Mouse (Mus musculus) lung, postnatal 4 days (tissue): ENCODE results near the gene Tex21.
"Not testable (repeated sequence)": the region's sequence is repeated elsewhere in the genome, so short reads cannot be mapped to it uniquely, and the experiment has no call there.

Source experiments
- DNase-seq, 2 experiments: peaks; one replicate each; pipeline ENCODE4 v3.0.0; 2021

Tex21 gene

GRCm38 (mm10) chr12:76256114-76256843 lies 9.7 kb upstream of the Tex21 start:
- DNase-seq = peak in 1 of 2 experiments; percentile 15

DNA sequence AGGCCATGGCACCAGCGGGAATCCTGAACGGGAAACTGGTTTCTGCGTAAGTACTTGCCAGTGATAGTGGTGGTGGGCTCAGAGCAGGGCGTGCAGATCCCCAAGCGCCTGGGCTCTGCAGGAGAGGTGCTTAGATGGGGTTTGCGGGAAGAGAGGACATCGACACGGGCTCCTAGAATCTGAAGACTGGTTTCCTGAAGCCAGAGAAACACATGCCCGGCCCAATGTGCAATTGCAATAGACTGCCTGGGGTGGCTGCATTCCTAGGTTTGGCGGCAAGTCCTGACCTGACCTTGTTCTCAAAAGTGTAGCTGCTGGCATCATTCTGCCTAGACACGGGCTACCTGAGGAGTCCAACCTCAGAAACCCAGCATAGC lies 8.9 kb upstream of the Tex21 start:
- DNase-seq = peak in 1 of 2 experiments; percentile 35

DNA sequence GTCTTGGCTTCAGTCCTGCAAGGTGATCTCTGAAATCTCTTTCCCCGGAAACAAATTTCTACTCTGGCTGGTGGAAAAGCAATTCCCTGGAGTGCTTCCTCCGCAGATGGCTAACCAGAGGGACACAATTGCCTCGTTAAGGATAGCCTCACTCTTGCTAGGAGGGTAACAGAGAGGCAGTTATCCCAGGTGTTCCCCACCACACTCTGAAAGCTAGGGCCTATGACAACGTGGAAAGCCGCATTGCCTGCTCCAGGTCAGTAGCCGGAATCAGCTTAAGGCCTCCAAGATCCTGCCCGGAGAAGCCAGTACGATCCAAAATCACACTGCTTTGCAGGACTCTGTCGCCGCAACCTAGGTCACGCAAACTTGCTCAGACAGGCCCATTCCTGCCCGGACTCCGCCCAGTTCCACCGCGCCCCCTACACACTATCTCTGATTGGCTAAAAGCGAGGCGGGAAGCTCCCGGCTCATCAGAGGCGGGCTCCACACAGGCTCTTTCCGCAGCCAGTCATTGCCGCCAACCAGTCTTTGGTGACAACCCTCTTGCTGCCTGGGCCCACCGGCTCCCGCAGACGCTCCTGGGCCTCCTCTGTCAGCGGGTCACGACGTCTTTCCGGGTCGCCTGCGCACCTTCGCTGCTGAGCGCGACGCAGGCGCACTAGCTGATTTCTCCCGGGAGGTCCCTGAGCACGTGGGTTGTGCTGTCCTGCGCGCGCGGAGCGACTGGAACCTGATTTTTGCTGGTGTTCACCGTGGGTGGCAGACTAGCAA lies 8.4 kb upstream of the Tex21 start, which contains the start of gene Mthfd1:
Gene Mthfd1, plus strand, starts transcription at position 574 of the 774 bp plus-strand sequence.
- DNase-seq = peak; percentile 92 to 98

DNA sequence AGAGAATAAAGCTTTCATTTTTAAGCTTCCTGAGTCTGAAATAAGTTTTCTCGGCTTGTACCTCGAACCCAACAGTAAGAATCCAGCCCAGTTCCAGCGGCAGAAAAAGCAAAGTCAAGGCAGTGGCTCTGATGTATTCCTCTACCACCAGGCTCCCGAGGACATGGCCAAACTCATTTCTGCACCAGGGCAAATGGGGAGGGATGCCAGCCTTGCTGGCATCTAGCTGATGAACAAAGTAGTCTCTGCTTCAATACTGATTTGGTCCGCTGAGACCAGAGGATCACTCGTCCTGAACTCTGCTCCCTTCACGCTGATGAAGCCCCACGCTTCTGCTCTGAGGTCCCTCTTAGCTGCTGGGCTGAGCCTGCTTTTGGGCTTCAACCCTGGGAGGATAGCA lies 7.4 kb upstream of the Tex21 start:
- DNase-seq = no peak

DNA sequence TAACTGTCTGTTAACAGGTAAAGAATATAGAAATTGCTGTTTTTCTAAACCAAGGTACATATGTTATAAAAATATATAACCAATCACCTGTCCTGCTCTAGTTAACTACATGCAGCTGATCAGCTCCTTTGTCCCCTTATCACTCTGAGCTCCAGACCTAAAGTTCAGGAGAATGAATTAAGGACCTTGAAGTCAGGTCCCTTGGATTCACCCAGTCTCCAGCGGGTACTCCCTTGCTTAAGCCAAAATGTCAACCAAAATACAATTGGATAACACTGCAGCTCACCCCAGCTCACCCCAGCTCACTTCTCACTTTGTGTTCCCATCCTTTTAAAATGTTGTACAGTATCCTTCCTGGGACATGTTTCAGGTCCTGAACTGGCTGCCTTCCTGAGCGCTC lies 7.0 kb upstream of the Tex21 start:
- no peak for DNase-seq

DNA sequence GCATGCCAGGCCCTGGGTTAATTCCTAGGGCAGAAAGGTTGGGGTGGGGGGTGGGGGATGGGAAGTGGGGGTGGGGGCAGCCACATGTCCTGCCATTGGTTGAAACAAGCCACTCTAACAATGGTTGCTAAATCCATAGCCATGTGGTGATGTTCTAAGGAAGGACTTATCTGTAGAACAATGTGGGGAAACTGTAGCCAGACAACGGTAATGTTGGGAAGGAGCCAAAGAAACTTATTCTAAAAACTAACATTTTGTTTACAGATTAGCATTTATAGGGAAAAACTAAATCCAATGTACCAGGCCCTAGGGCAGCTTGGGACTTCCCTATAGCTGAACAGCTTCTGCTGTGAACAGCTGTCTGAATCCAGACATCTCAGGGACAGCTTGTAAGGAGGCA lies 6.5 kb upstream of the Tex21 start:
- DNase-seq = no peak

GRCm38 (mm10) chr12:76244981-76245380 lies 1.6 kb downstream of the Tex21 start:
- DNase-seq = no peak

DNA sequence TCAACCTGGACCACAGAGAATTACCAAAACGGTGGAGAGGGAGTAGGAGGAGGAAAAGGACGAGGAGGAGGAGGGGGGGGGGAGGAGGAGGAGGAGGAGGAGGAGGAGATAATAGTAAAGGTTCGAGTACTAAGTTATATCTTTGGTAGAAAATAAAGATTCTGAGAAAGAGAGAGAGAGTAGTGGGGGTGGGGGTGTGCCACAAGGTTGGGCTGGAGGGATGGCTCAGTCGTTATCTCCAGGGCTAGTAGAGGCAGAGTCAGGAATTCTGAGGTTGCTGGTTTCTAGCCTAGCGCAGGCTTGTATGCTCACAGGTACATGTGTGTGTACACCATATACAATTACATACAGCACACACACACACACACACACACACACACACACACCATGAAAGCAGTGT lies 4.7 kb downstream of the Tex21 start:
- DNase-seq = no peak

- DNase-seq = no peak
Observed at GRCm38 (mm10) chr12:76241084-76241483, 5.5 kb downstream of the Tex21 start.

DNA sequence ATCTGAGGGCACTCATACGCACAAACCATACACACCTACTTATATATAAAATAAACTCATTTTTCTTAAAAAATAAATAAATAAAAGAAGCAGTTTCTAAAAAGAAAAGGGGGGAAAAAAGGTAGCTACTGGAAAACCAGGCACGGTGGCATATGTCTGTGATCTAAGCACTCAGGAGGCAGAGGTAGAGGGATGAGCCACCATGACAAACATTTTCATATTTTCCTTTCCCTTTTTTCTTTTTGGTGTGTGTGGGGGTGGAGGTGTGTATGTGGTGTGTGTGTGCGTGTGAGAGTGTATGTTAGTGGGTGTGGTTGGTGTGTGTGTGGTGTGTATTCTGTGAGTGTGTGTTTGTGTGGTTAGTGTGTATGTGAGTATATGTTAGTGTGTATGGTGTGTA lies 5.9 kb downstream of the Tex21 start:
- no peak for DNase-seq

GRCm38 (mm10) chr12:76239839-76240571 lies 6.5 kb downstream of the Tex21 start:
- no peak for DNase-seq

DNA sequence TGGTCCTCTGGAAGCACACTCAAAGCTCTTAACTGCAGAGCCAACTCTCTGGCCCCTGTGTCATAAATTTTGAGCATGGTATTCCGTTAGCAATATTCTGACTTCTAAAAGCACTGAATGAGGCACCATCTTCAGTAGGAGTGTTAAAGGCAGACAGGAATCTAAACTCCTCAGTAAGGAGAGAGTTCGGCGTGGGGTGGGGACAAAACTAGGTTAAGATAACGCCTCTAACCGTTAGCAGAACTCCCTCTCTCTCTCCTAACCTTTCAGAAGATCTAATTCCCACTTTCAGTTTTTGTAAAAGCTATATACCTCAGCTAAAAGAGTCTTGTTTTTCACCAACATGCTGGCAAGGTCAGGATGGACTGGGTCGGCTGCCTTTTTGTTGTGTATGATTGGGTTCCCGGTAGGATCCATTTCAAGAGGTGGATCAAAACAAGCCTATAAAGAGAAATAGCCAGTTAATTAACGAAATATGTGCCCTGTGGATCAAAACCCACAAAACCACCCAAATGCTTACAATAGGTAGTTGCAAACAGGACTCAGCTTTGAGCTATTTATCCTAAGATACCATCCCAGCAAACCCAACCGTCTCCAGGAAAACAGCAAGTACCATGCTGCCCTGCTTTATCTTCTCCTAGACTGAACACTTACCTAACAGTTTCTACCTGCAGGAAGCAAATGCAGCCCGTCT lies 7.3 kb downstream of the Tex21 start:
- no peak for DNase-seq

DNA sequence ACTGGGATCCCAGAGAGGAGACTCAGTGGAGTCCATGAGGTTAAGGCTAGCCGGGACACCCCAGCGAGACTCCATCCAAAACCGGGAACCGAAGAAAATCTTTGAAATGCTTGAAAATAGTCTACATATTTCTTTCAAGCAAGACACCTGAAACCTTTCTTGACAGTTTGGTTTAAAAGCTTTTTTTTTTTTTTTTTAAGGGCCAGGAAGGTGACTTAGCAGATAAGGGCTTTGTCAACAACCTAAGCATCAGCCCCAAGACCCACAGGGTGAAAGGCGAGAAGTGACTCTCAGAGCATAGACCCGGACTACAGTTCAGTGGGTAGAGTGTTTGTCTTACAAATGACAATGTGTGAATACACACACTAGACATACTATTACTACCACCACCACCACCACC lies 11.3 kb downstream of the Tex21 start:
- DNase-seq = no peak

DNA sequence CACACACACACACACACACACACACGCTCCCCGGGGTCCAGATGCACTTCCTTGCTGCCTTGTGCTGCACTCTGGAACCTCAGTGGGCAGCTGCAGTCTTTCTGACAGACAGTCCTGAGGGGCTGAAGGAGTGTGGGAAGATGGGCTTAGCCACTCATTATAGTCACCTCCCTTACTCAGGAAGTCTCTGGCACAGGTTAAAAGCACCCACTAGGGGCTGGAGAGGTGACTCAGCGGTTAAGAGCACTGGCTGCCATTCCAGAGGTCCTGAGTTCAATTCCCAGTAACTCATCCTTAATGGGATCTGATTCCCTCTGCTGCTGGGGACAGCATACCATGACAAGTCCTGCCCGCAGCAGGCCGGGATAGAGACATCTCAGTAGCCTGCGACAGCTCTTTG lies 15.9 kb downstream of the Tex21 start:
- DNase-seq = no peak

- DNase-seq = not testable (repeated sequence)
Observed at GRCm38 (mm10) chr12:76222104-76222503, 24.4 kb downstream of the Tex21 start.

DNA sequence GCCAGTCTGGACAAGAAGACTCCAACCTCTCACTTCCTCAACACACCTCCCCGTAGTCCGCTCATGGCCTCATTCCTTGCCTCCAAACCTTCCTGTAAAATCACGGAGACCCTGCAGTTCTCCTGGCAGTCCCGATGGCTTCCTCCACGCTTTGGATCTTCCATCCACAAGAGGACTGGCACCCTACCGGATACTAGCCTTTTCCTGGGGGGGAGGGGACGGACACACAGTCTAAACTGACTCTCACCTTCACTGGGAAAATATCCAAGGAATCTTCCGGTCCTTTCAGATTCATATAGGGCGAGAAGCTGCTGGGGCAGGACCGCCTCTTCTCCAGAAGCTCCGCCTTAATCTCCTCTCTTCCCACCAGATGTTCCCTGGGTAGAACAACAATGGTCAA lies 29.8 kb downstream of the Tex21 start:
- DNase-seq = no peak

DNA sequence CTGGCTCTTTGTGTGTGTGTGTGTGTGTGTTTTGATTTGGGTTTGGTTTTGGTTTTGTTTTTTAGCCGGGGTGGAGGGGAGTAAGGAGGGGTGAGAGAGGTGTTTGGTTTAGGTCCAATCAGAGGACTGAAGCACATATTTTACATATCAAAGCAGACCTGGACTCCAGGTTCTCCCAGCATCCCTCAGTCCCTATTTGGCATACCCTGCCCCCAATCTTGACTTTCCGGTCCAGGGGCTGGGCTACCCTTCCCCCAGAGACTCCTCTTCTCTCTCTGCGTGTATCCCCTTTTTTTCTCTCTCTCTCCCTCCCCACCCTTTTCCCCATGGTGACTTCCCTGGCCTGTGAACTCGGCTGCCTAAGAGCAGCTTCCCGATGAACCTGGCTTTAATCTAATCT lies 31.4 kb downstream of the Tex21 start:
- no peak for DNase-seq

- no peak for DNase-seq
Observed at GRCm38 (mm10) chr12:76209429-76209974, 37.0 kb downstream of the Tex21 start.

DNA sequence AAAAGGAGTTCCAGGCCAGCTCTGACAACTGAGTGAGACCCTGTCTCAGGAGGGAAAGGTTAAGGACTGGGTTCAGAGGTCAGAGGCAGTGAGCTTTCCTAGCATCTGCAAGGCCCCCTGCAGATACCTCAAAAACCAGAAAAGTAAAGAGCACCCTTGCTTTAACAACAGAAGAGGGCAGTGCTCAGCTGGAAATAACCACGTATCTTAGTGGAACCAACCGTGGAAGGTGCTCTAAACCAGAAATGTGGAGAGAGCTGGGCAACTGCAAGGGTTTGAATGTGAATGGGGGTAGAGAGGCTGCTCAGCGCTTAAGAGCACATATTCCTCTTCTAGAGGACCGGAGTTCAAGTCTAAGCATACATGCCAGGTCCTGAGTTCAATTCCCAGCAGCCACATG lies 46.2 kb downstream of the Tex21 start:
- DNase-seq = no peak

GRCm38 (mm10) chr12:76197071-76197470 lies 49.5 kb downstream of the Tex21 start:
- DNase-seq = no peak

GRCm38 (mm10) chr12:76196709-76197054 lies 49.9 kb downstream of the Tex21 start:
- DNase-seq = peak; percentile 61 to 83

DNA sequence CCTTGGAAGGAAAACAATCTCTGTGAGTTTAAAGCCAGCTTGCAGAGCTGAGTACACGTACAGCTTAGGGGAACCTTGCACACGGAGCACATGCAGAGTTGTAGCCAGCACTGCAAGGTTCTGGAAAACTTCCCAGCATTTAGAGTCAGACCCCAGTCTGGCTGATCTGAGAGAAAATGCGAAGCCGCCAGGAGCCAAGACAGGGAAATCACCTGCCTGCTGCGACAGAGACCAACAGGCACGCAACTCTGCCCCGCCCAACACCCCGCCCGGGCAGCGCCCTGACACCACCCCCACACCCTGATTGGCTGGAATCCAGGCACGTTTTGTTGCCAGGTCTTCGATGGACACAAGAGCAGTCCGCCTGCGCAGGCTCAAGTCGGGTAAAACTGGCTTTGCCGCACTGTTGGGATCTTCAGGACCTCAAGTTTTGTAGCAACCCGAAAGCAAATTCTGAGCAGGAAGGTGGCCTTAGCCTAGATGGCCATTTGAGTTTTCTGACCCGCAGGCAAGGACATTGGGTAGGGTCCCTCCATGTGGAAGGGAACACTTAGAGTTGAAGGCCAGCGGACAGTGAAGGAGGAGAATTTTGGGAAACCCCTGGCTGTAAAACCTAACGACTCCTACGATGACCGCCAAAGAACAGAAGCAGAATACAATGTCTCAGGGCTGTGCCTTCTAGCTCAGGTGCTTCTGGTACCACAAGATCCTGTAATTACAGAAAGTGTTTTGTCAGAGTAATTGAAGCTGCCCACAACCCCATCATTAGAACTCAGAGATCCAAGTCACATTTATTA lies 50.4 kb downstream of the Tex21 start:
- DNase-seq = peak; percentile 92
